Mouse (Mus musculus): Measurements from ENCODE around the gene Exph5.

DNA sequence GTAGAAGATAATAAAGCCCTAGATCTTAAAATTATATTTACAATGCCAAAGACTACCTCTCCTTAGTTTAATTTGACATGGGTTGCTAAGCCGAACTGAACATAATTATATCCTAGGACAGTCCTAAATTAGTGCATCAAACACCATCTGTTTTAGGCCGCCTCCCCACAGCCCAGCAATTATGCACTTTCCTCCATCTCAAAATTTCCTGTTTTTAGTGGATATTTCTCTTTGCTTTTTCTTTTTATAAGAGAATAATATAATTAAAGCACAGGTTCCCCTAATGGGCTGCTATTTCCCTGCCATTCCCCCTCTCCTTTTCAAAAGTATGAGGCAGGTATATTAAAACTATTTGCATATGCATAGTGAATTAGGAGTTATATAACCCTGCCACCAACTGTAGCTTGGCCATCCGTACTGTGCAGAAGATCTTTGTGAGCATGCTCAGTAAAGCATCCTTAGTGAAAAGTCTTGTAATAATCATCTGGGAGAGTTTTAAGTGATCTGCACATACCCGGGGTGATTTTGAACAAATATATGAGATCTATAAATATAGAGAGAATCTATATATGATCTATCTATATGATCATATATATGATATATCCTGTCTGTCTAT, 44.7 kb upstream of the Exph5 start:
- TF ChIP-seq CTCF (conservative IDR thresholded peaks at IDR 0.05; ENCODE audit: insufficient read depth, insufficient read length, low read depth, low read length), result no peak
- TF ChIP-seq POLR2A (IDR thresholded peaks at IDR 0.05; ENCODE audit: low read depth, low read length), result no peak

Measured in kidney, adult 2 months (tissue).